Mouse (Mus musculus): Measurements from ENCODE around the gene Mrps14. TPM values are rescaled to one million over a fixed set of nuclear protein-coding genes. Genes with fewer than 3 reads are reported as not detected.

Gene Mrps14
- total and polyA plus RNA-seq, 3 experiments = 133 to 138 TPM; not detected in 1

DNA sequence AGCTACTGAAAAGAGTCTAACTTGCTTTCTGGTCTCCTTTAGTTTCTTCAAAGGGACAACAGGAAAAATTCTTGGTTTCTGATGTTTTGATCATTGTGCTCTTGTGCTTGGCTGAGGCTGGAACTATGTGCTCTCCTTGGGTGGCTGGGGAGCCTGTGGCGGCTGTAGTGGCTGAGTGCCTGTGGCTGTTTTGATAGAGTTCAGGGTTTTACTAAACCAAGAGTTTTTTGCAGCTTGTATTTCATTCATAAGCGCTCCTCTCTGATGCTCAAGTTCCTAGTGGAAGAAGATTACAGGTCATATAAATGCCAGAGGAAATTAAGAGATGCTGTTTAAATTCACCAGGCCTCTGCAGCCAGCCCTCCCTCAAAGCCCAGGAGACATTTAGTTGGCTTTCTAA is 29.1 kb downstream of the Mrps14 start:
- Histone ChIP-seq H3K9ac (ENCODE audit: control insufficient read depth, low read depth, low read length, poor library complexity, severe bottlenecking) (no peak overlapping the region), H3K36me3 (ENCODE audit: control insufficient read depth in 1 of 2, insufficient read depth in 2 of 2, low read length in 2 of 2) (peaks cover 0 to 2% of the 10 kb centered on the region in 2 experiments; a peak in 1 of 4 replicates), H3K27me3 (ENCODE audit: control insufficient read depth in 1 of 2, insufficient read depth in 2 of 2, low read length in 2 of 2) (no peaks in the 10 kb centered on the region), H3K9me3 (replicated peaks; ENCODE audit: insufficient read depth, low read length) (no peaks in the 10 kb centered on the region), H3K4me3 (ENCODE audit: control insufficient read depth in 1 of 2, insufficient read depth in 1 of 2, low read depth in 2 of 2, low read length in 2 of 2) (no peak overlapping the region), H3K4me1 (ENCODE audit: control insufficient read depth in 1 of 2, insufficient read depth in 2 of 2, low read length in 2 of 2) (no peaks in the 10 kb centered on the region), H3K79me2 (ENCODE audit: control insufficient read depth, insufficient read depth, low read length, poor library complexity) (no peaks in the 10 kb centered on the region), H3K27ac (ENCODE audit: control insufficient read depth, low read depth, low read length) (no peak overlapping the region)
- no peak for DNase-seq (ENCODE audit: low read depth, low spot score)
- TF ChIP-seq MEF2A (IDR thresholded peaks at IDR 0.05; ENCODE audit: extremely low read depth, insufficient replicate concordance, low read depth, low read length, poor library complexity, severe bottlenecking) (no peak), UBTF (IDR thresholded peaks at IDR 0.05; ENCODE audit: borderline replicate concordance, insufficient read depth, low read depth, low read length) (no peak), GATA1 (IDR thresholded peaks at IDR 0.05; ENCODE audit: low read depth, low read length) (no peak), SMC3 (IDR thresholded peaks at IDR 0.05; ENCODE audit: low read depth, low read length) (no peak), NRF1 (IDR thresholded peaks at IDR 0.05; ENCODE audit: insufficient read depth, low read depth, low read length, poor library complexity, severe bottlenecking) (no peak), RCOR1 (IDR thresholded peaks at IDR 0.05; ENCODE audit: low read depth, low read length) (no peak), POLR2AphosphoS5 (IDR thresholded peaks at IDR 0.05; ENCODE audit: borderline replicate concordance, low read depth, low read length) (no peak), USF2 (IDR thresholded peaks at IDR 0.05; ENCODE audit: borderline replicate concordance in 1 of 2, insufficient read depth in 1 of 2, low read depth in 1 of 2, low read length in 2 of 2) (no peak), TCF12 (IDR thresholded peaks at IDR 0.05; ENCODE audit: low read depth, low read length) (no peak), ELF1 (IDR thresholded peaks at IDR 0.05; ENCODE audit: low read depth, low read length) (no peak), MAFK (IDR thresholded peaks at IDR 0.05; ENCODE audit: borderline replicate concordance, low read depth, low read length) (no peak), CTCF (IDR thresholded peaks at IDR 0.05 in 2 of 3, conservative IDR thresholded peaks at IDR 0.05 in 1 of 3; ENCODE audit: control insufficient read depth in 1 of 3, insufficient read depth in 1 of 3, low read depth in 2 of 3, low read length in 3 of 3, poor library complexity in 1 of 3, severe bottlenecking in 1 of 3) (no peak), BHLHE40 (IDR thresholded peaks at IDR 0.05; ENCODE audit: borderline replicate concordance, low read depth, low read length) (no peak), EP300 (IDR thresholded peaks at IDR 0.05; ENCODE audit: low read depth in 1 of 2, low read length in 2 of 2) (no peak), CHD1 (IDR thresholded peaks at IDR 0.05; ENCODE audit: low read depth, low read length) (no peak), ETS1 (IDR thresholded peaks at IDR 0.05; ENCODE audit: low read depth, low read length) (no peak), ZKSCAN1 (IDR thresholded peaks at IDR 0.05; ENCODE audit: low read depth, low read length) (no peak), ZC3H11A (IDR thresholded peaks at IDR 0.05; ENCODE audit: low read depth, low read length) (no peak)

DNA sequence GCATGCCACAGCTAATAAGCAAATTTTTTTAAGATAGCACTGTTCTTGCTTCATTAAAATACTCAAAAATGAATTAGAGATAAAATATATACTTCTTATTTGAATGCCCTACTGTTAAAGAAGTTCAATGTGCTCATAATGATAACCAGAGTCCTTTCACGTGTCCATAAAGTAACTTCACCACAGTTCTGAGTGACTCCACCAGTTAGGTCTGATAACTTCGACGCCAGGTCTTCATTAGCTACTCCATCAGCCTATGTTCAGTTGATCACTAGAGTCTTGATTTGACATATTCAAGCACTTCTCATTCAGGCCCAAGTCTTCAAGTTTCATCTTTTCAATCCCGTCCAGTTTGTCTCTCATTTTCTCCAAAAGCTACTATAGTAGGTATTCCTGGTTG is 32.2 kb downstream of the Mrps14 start:
- TF ChIP-seq MEF2A (IDR thresholded peaks at IDR 0.05; ENCODE audit: extremely low read depth, insufficient replicate concordance, low read depth, low read length, poor library complexity, severe bottlenecking) (no peak), ETS1 (IDR thresholded peaks at IDR 0.05; ENCODE audit: low read depth, low read length) (no peak), POLR2AphosphoS2 (IDR thresholded peaks at IDR 0.05; ENCODE audit: low read length) (no peak)
- no peak overlapping the region for H3K9ac ChIP-seq (ENCODE audit: control insufficient read depth, low read depth, low read length, poor library complexity, severe bottlenecking)
- H3K36me3 ChIP-seq (ENCODE audit: control insufficient read depth in 1 of 2, insufficient read depth in 2 of 2, low read length in 2 of 2) = no peaks in the 10 kb centered on the region
- DNase-seq (ENCODE audit: low read depth, low spot score) = no peak
- no peak overlapping the region for H3K4me3 ChIP-seq (ENCODE audit: control insufficient read depth in 1 of 2, insufficient read depth in 1 of 2, low read depth in 2 of 2, low read length in 2 of 2)
- no peak overlapping the region for H3K27ac ChIP-seq (ENCODE audit: control insufficient read depth, low read depth, low read length)
- no peaks in the 10 kb centered on the region for H3K27me3 ChIP-seq (ENCODE audit: control insufficient read depth in 1 of 2, insufficient read depth in 2 of 2, low read length in 2 of 2)
- no peaks in the 10 kb centered on the region for H3K4me1 ChIP-seq (ENCODE audit: control insufficient read depth in 1 of 2, insufficient read depth in 2 of 2, low read length in 2 of 2)
- H3K9me3 ChIP-seq (replicated peaks; ENCODE audit: insufficient read depth, low read length) = no peaks in the 10 kb centered on the region
- H3K79me2 ChIP-seq (ENCODE audit: control insufficient read depth, insufficient read depth, low read length, poor library complexity) = no peaks in the 10 kb centered on the region
